Mouse (Mus musculus): Measurements from ENCODE around the gene Cisd2. TPM values are rescaled to one million over a fixed set of nuclear protein-coding genes. Genes with fewer than 3 reads are reported as not detected.

Gene Cisd2
- polyA plus RNA-seq, 1 experiment: 6.5 TPM

DNA sequence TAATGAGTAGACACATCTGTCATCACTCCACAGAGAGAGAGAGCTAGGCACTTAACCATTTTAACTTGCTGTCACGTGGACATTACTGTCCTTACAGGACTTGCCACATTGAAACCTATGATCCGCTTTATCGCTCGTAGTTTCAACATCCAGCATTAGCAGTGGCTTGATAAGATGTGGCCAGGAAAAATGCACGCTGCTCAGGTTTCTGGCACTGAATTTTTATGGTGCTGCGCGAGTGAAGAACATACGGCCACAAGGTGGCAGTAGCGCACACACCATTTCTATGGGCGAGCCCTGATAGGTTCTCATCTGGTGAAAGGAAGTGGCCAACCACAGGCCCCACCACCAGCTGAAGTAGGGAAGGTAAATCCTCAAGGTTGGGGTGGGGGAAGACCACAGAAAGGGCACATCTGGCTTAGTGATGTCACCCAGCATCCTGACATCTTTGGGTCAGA is 21.5 kb downstream of the Cisd2 start:
- no peak overlapping the region for H3K4me3 ChIP-seq (ENCODE audit: control insufficient read depth, low read depth, low read length)
- no peak overlapping the region for H3K27ac ChIP-seq (ENCODE audit: control insufficient read depth, insufficient read depth, low read depth, low read length)

DNA sequence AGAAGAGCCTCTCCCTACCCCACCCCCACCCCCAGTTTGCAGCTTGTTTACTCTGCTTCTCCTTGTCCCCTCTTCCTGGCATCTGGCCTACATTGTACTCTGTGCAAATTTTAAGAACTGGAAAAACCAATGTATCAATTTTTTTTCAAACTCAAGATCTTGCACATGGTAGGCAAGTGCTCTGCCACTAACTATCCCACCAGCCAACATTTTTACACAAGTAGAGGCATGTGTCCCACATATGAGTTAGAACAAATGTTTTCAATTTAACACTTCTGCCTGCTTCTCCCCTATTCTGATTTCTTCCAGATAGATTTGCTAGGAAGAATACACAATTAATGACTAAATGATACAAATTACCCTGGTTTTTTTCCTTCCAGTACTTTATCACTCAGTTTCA is 26.6 kb downstream of the Cisd2 start:
- no peaks in the 10 kb centered on the region for H3K4me1 ChIP-seq (ENCODE audit: control insufficient read depth, insufficient read depth, low read length)
- H3K4me3 ChIP-seq (ENCODE audit: control insufficient read depth, low read depth, low read length): no peak overlapping the region
- no peak for TF ChIP-seq CTCF (IDR thresholded peaks at IDR 0.05; ENCODE audit: control insufficient read depth, insufficient read depth, insufficient replicate concordance, low read depth, low read length)
- TF ChIP-seq POLR2A (IDR thresholded peaks at IDR 0.05; ENCODE audit: control insufficient read depth, low read depth, low read length): no peak
- no peak overlapping the region for H3K27ac ChIP-seq (ENCODE audit: control insufficient read depth, insufficient read depth, low read depth, low read length)
- H3K36me3 ChIP-seq (ENCODE audit: control insufficient read depth, insufficient read depth, low read length): no peaks in the 10 kb centered on the region
- H3K27me3 ChIP-seq (ENCODE audit: control insufficient read depth, insufficient read depth, low read length): no peaks in the 10 kb centered on the region

More for the DNA sequence above, 21.5 kb downstream of the Cisd2 start:
- peaks cover 2% of the 10 kb centered on the region for H3K4me1 ChIP-seq (ENCODE audit: control insufficient read depth, insufficient read depth, low read length)
- no peaks in the 10 kb centered on the region for H3K27me3 ChIP-seq (ENCODE audit: control insufficient read depth, insufficient read depth, low read length)
- TF ChIP-seq CTCF (IDR thresholded peaks at IDR 0.05; ENCODE audit: control insufficient read depth, insufficient read depth, insufficient replicate concordance, low read depth, low read length): peak; percentile 79; the same call in 1 of the 2 replicates
- no peak for TF ChIP-seq POLR2A (IDR thresholded peaks at IDR 0.05; ENCODE audit: control insufficient read depth, low read depth, low read length)
- H3K36me3 ChIP-seq (ENCODE audit: control insufficient read depth, insufficient read depth, low read length): no peaks in the 10 kb centered on the region

DNA sequence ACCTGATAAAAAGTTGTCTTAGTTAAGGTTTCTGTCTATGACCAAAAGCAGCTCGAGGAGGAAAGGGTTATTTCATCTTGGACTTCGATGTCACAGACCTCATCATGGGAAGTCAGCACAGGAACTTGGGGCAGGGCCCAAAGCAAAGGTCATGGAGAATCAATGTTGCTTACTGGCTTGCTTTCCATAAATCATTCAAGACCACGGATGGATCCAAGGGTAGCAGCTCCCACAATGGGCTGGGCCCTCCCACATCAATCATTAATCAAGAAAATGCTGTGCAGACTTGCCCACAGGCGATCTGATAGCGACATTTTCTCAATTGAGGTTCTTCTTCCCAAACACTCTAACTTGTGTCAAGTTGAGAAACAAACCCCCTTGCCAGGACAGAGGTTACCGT is 27.6 kb downstream of the Cisd2 start:
- Histone ChIP-seq H3K4me1 (ENCODE audit: control insufficient read depth, insufficient read depth, low read length) (no peaks in the 10 kb centered on the region), H3K4me3 (ENCODE audit: control insufficient read depth, low read depth, low read length) (no peak overlapping the region), H3K27ac (ENCODE audit: control insufficient read depth, insufficient read depth, low read depth, low read length) (no peak overlapping the region), H3K27me3 (ENCODE audit: control insufficient read depth, insufficient read depth, low read length) (no peaks in the 10 kb centered on the region), H3K36me3 (ENCODE audit: control insufficient read depth, insufficient read depth, low read length) (no peaks in the 10 kb centered on the region)
- TF ChIP-seq CTCF (IDR thresholded peaks at IDR 0.05; ENCODE audit: control insufficient read depth, insufficient read depth, insufficient replicate concordance, low read depth, low read length) (no peak), POLR2A (IDR thresholded peaks at IDR 0.05; ENCODE audit: control insufficient read depth, low read depth, low read length) (no peak)

DNA sequence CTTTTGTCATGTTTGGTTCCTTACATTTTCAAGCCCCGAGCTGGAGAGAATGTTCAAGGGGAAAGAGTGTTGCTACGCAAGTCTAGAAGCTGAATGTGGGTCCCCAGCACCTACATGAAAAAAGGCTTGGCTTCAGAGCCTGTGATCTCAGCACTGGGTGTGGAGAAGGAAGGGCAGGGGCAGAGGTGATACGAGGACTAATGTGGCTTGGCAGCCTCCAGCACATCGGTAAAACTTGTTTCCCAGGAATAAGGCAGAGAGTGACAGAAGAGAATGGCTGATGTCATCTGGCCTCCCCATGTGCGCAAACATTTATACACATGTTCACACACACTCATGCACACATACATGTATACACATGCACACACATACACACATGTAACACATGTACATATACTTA is 28.6 kb downstream of the Cisd2 start:
- TF ChIP-seq CTCF (IDR thresholded peaks at IDR 0.05; ENCODE audit: control insufficient read depth, insufficient read depth, insufficient replicate concordance, low read depth, low read length) (no peak), POLR2A (IDR thresholded peaks at IDR 0.05; ENCODE audit: control insufficient read depth, low read depth, low read length) (no peak)
- H3K4me3 ChIP-seq (ENCODE audit: control insufficient read depth, low read depth, low read length): no peak overlapping the region
- no peaks in the 10 kb centered on the region for H3K36me3 ChIP-seq (ENCODE audit: control insufficient read depth, insufficient read depth, low read length)
- no peaks in the 10 kb centered on the region for H3K27me3 ChIP-seq (ENCODE audit: control insufficient read depth, insufficient read depth, low read length)
- H3K27ac ChIP-seq (ENCODE audit: control insufficient read depth, insufficient read depth, low read depth, low read length): no peak overlapping the region
- no peaks in the 10 kb centered on the region for H3K4me1 ChIP-seq (ENCODE audit: control insufficient read depth, insufficient read depth, low read length)

DNA sequence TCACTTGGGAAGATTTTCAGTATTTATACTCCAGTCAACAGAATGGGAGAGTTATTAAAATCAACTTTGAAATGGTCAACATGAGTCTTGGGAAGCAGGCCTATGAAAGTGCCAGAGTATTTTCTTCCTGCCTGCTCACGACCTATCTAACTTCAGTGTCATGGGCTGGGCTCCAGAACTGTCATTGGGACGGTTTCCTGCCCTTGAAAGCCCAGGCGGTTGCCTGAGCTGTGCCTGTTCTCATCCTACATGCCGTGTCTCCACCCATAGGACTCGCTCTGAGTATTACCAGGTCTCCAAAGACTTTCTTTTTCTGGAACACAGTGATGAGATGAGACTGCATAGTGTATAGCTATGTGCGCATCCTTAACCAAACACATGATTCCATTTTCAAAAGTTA is 30.5 kb downstream of the Cisd2 start:
- Histone ChIP-seq H3K27ac (ENCODE audit: control insufficient read depth, insufficient read depth, low read depth, low read length) (no peak overlapping the region), H3K4me1 (ENCODE audit: control insufficient read depth, insufficient read depth, low read length) (no peaks in the 10 kb centered on the region), H3K4me3 (ENCODE audit: control insufficient read depth, low read depth, low read length) (no peak overlapping the region), H3K36me3 (ENCODE audit: control insufficient read depth, insufficient read depth, low read length) (no peaks in the 10 kb centered on the region), H3K27me3 (ENCODE audit: control insufficient read depth, insufficient read depth, low read length) (no peaks in the 10 kb centered on the region)
- TF ChIP-seq CTCF (IDR thresholded peaks at IDR 0.05; ENCODE audit: control insufficient read depth, insufficient read depth, insufficient replicate concordance, low read depth, low read length): no peak
- TF ChIP-seq POLR2A (IDR thresholded peaks at IDR 0.05; ENCODE audit: control insufficient read depth, low read depth, low read length): no peak

DNA sequence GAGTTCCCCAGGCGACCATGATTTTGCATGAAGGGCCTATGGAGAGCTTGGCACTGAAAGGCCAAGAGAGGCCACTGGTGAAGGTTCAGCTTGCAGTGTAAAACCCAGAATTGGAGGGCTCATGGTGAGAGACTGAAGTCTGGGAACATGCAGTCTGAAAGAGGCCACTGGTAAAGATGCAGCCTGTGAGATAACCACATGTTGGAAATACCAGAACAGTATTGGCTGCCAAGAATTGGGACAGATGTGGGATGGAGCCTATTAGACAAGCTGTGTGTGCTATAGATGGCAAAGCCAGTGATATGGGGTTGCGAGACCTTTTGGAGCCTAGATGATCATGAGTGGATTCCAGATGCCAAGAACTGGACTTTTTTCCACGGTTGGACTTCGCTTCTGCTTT is 43.9 kb downstream of the Cisd2 start:
- no peak overlapping the region for H3K4me3 ChIP-seq (ENCODE audit: control insufficient read depth, low read depth, low read length)
- H3K36me3 ChIP-seq (ENCODE audit: control insufficient read depth, insufficient read depth, low read length): peaks cover 1% of the 10 kb centered on the region; the same call in 1 of the 2 replicates
- no peaks in the 10 kb centered on the region for H3K4me1 ChIP-seq (ENCODE audit: control insufficient read depth, insufficient read depth, low read length)
- TF ChIP-seq CTCF (IDR thresholded peaks at IDR 0.05; ENCODE audit: control insufficient read depth, insufficient read depth, insufficient replicate concordance, low read depth, low read length): no peak
- no peak for TF ChIP-seq POLR2A (IDR thresholded peaks at IDR 0.05; ENCODE audit: control insufficient read depth, low read depth, low read length)
- no peaks in the 10 kb centered on the region for H3K27me3 ChIP-seq (ENCODE audit: control insufficient read depth, insufficient read depth, low read length)
- no peak overlapping the region for H3K27ac ChIP-seq (ENCODE audit: control insufficient read depth, insufficient read depth, low read depth, low read length)

DNA sequence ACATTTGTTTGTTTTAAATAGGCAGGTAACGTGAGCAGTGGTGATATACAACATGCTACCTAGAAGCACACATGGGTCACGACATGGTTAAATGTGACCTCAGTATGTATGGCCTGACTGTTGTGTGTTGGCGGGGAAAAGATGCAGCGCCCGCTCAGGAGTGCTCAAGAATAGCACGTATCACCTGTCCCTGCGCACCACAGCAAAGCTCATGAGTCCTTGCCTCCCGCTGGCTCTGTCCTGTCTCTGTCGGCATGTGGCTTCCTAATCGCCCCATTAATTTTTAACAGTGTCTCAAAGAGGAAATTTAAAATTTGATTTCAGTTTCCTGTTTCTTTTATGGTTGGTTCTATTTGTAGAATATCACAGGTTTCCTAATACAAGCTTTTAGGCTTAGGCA is 46.3 kb downstream of the Cisd2 start:
- no peak for TF ChIP-seq CTCF (IDR thresholded peaks at IDR 0.05; ENCODE audit: control insufficient read depth, insufficient read depth, insufficient replicate concordance, low read depth, low read length)
- no peak for TF ChIP-seq POLR2A (IDR thresholded peaks at IDR 0.05; ENCODE audit: control insufficient read depth, low read depth, low read length)
- Histone ChIP-seq H3K36me3 (ENCODE audit: control insufficient read depth, insufficient read depth, low read length) (no peaks in the 10 kb centered on the region), H3K4me3 (ENCODE audit: control insufficient read depth, low read depth, low read length) (no peak overlapping the region), H3K27me3 (ENCODE audit: control insufficient read depth, insufficient read depth, low read length) (no peaks in the 10 kb centered on the region), H3K27ac (ENCODE audit: control insufficient read depth, insufficient read depth, low read depth, low read length) (no peak overlapping the region), H3K4me1 (ENCODE audit: control insufficient read depth, insufficient read depth, low read length) (no peaks in the 10 kb centered on the region)

DNA sequence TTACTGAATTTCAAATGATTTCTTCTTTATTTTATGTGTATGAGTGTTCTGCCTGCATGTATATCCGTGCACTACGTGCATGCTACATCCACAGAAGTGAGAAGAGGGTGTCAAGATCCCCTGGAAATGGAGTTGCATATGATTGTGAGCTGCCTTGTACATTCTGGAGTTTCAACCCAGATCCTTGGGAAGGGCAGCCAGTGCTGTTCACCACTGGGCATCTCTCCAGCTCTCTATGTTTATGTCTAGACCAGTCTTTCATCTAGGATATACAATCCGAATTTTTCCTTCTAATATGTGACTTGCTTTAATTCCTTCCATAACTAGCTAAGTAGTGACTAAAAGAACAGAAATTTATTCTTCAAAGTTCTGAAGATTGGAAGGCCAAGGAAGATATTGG is 47.9 kb downstream of the Cisd2 start:
- Histone ChIP-seq H3K27ac (ENCODE audit: control insufficient read depth, insufficient read depth, low read depth, low read length) (no peak overlapping the region), H3K27me3 (ENCODE audit: control insufficient read depth, insufficient read depth, low read length) (no peaks in the 10 kb centered on the region), H3K36me3 (ENCODE audit: control insufficient read depth, insufficient read depth, low read length) (no peaks in the 10 kb centered on the region), H3K4me1 (ENCODE audit: control insufficient read depth, insufficient read depth, low read length) (no peaks in the 10 kb centered on the region), H3K4me3 (ENCODE audit: control insufficient read depth, low read depth, low read length) (no peak overlapping the region)
- TF ChIP-seq POLR2A (IDR thresholded peaks at IDR 0.05; ENCODE audit: control insufficient read depth, low read depth, low read length): no peak
- TF ChIP-seq CTCF (IDR thresholded peaks at IDR 0.05; ENCODE audit: control insufficient read depth, insufficient read depth, insufficient replicate concordance, low read depth, low read length): no peak

All from testis, adult 2 months (tissue).